Mouse (Mus musculus) heart, adult 11 months (tissue): Measurements from ENCODE around the gene Scarf1.

Experiments used
- DNase-seq: peaks from one replicate; pipeline ENCODE4 v3.0.0; 2022

The Scarf1 gene

GRCm38 (mm10) chr11:75513336-75513735 is at the start of gene Scarf1:
Scarf1 (plus strand) TSS chr11:75513540.
- peak; percentile 99 for DNase-seq

- DNase-seq, result peak; percentile 95
Measured at GRCm38 (mm10) chr11:75463624-75464023, 49.7 kb upstream of the Scarf1 start.

GRCm38 (mm10) chr11:75464417-75464816 is 48.9 kb upstream of the Scarf1 start:
- DNase-seq, result no peak

GRCm38 (mm10) chr11:75465051-75465450 is 48.3 kb upstream of the Scarf1 start:
- no peak for DNase-seq

GRCm38 (mm10) chr11:75466731-75467505 is 46.4 kb upstream of the Scarf1 start:
- no peak for DNase-seq

- peak; percentile 99 for DNase-seq
Measured at GRCm38 (mm10) chr11:75467512-75468215, 45.7 kb upstream of the Scarf1 start.

GRCm38 (mm10) chr11:75468410-75468809 is 44.9 kb upstream of the Scarf1 start:
- DNase-seq, result no peak

GRCm38 (mm10) chr11:75469261-75469660 is 44.1 kb upstream of the Scarf1 start:
- DNase-seq, result no peak

- DNase-seq, result no peak
Measured at GRCm38 (mm10) chr11:75470675-75471074, 42.7 kb upstream of the Scarf1 start.

GRCm38 (mm10) chr11:75472469-75473081 is 40.8 kb upstream of the Scarf1 start:
- DNase-seq, result peak; percentile 63

GRCm38 (mm10) chr11:75473376-75473775 is 40.0 kb upstream of the Scarf1 start:
- DNase-seq, result no peak

- DNase-seq, result no peak
Measured at GRCm38 (mm10) chr11:75486192-75486591, 27.1 kb upstream of the Scarf1 start.

GRCm38 (mm10) chr11:75486601-75487285 is 26.6 kb upstream of the Scarf1 start, which contains the start of gene Prpf8:
Prpf8 (plus strand) TSS chr11:75486816.
- peak; percentile 100 for DNase-seq

- no peak for DNase-seq
Measured at GRCm38 (mm10) chr11:75487496-75487895, 25.8 kb upstream of the Scarf1 start.

- peak; percentile 74 for DNase-seq
Measured at GRCm38 (mm10) chr11:75494296-75495049, 18.9 kb upstream of the Scarf1 start.

- DNase-seq, result peak; percentile 96
Measured at GRCm38 (mm10) chr11:75498126-75498525, 15.2 kb upstream of the Scarf1 start.

GRCm38 (mm10) chr11:75508162-75508561 is 5.2 kb upstream of the Scarf1 start:
- DNase-seq, result peak; percentile 92

- DNase-seq, result peak; percentile 95
Measured at GRCm38 (mm10) chr11:75508904-75509303, 4.4 kb upstream of the Scarf1 start.

GRCm38 (mm10) chr11:75509741-75510626 is 3.4 kb upstream of the Scarf1 start, which contains the start of gene Rilp:
Rilp (plus strand) TSS chr11:75510094.
- DNase-seq, result peak; percentile 99

GRCm38 (mm10) chr11:75510627-75510993 is 2.7 kb upstream of the Scarf1 start:
- DNase-seq, result peak; percentile 99

- DNase-seq, result peak; percentile 96
Measured at GRCm38 (mm10) chr11:75511213-75511612, 2.1 kb upstream of the Scarf1 start.
